Mouse (Mus musculus): ENCODE results near the gene Ssbp3. TPM values are rescaled to one million over a fixed set of nuclear protein-coding genes. Genes with fewer than 3 reads are reported as not detected.

Ssbp3 gene
- polyA plus RNA-seq, 1 experiment: 36.4 TPM

GRCm38 (mm10) chr4:106936041-106936440, 25.5 kb downstream of the Ssbp3 start:
- no peak overlapping the region for H3K4me3 ChIP-seq (ENCODE audit: insufficient read depth, low read depth, low read length)
- no peak overlapping the region for H3K27ac ChIP-seq (replicated peaks; ENCODE audit: low read depth, low read length)
- peaks cover 16% of the 10 kb centered on the region for H3K4me1 ChIP-seq (ENCODE audit: control insufficient read depth, insufficient read depth, insufficient read length, low read length)

DNA sequence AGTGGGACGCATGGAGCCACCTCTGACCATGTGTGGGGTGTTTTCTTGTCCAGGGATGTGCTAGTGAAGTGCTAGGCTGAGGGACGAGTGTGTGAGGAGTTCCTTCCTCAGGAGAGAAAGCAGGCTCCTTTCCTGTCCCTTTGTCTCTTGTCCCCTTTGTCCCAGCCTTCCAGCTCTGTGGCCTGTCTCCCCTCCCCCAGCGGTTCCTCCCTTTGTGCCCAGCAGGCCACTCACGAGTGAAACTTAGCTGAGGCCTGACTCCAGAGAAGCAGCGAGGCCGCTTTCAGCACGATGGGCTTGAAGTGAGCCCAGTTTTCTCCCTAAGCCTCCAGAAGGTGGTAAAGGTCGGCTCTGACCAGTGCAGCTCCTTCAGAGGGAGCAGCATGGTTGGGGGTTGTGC, 26.2 kb downstream of the Ssbp3 start:
- H3K4me1 ChIP-seq (ENCODE audit: control insufficient read depth, insufficient read depth, insufficient read length, low read length): peaks cover 16% of the 10 kb centered on the region
- H3K27ac ChIP-seq (replicated peaks; ENCODE audit: low read depth, low read length): peak overlapping the region; percentile 35; the same call in 1 of the 2 replicates
- H3K4me3 ChIP-seq (ENCODE audit: insufficient read depth, low read depth, low read length): no peak overlapping the region

DNA sequence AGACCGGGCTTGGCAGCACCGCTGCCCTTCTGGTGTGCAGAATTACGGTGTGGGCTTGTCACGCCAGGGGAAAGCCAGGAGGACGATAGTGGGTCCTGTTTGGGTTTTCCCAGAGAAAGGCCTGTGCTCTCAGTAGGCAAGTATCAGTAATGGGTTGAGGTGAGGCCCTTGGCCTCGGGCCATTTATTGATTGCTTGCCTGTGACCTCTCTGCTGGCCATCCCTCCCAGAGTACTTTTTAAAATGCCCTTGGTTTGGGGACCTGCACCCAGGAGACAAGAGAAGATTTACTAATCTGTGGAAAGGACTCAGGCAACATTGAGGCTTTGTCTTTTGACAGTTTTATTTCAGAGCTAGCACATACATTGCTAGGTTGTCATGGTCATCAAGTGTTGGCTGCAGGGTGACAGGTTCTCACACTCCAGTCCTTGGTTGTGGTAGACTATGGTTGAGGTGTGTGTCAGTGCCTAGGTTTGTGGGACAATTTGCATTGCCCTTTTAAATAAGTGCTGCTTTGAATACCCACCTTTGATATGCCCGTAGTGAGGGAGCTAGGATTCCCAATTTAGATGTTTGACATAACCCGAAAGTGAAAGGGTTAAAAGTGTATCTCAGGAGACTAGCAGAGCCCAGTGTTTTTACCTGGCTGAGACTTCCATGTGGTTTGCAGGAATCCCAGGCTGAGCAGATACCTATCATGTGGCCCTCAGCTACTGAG, 28.2 kb downstream of the Ssbp3 start:
- peaks cover 17% of the 10 kb centered on the region for H3K4me1 ChIP-seq (ENCODE audit: control insufficient read depth, insufficient read depth, insufficient read length, low read length)
- no peak overlapping the region for H3K4me3 ChIP-seq (ENCODE audit: insufficient read depth, low read depth, low read length)
- H3K27ac ChIP-seq (replicated peaks; ENCODE audit: low read depth, low read length): no peak overlapping the region

GRCm38 (mm10) chr4:106939223-106939918, 28.9 kb downstream of the Ssbp3 start:
- Histone ChIP-seq H3K4me1 (ENCODE audit: control insufficient read depth, insufficient read depth, insufficient read length, low read length) (peaks cover 17% of the 10 kb centered on the region), H3K27ac (replicated peaks; ENCODE audit: low read depth, low read length) (no peak overlapping the region)

GRCm38 (mm10) chr4:106939919-106940227, 29.4 kb downstream of the Ssbp3 start:
- H3K27ac ChIP-seq (replicated peaks; ENCODE audit: low read depth, low read length): no peak overlapping the region
- no peak overlapping the region for H3K4me3 ChIP-seq (ENCODE audit: insufficient read depth, low read depth, low read length)
- peaks cover 17% of the 10 kb centered on the region for H3K4me1 ChIP-seq (ENCODE audit: control insufficient read depth, insufficient read depth, insufficient read length, low read length)

More at GRCm38 (mm10) chr4:106939223-106939918, 28.9 kb downstream of the Ssbp3 start:
- no peak overlapping the region for H3K4me3 ChIP-seq (ENCODE audit: insufficient read depth, low read depth, low read length)

DNA sequence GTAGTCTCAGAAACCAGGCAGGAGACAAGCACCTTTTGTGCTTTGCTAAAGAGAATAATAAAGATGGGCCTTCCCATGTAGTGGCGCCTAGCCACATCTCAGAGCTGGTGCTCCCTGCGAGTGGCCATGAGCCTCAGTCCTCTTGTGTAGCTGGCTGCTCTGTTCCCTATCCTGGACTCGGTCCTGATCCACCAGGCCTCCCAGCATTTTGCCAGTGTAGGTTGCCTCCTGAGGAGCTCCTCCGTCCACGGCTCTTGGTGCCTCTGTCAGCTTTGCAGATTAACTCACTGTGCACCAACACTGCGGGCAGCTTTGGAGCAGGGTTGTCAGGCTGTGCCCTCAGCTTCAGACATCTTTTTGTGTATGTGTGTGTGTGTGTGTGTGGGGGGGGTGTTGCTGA, 30.4 kb downstream of the Ssbp3 start:
- Histone ChIP-seq H3K4me1 (ENCODE audit: control insufficient read depth, insufficient read depth, insufficient read length, low read length) (peaks cover 18% of the 10 kb centered on the region), H3K4me3 (ENCODE audit: insufficient read depth, low read depth, low read length) (no peak overlapping the region), H3K27ac (replicated peaks; ENCODE audit: low read depth, low read length) (no peak overlapping the region)

- peaks cover 17% of the 10 kb centered on the region for H3K4me1 ChIP-seq (ENCODE audit: control insufficient read depth, insufficient read depth, insufficient read length, low read length)
- H3K4me3 ChIP-seq (ENCODE audit: insufficient read depth, low read depth, low read length): no peak overlapping the region
- no peak overlapping the region for H3K27ac ChIP-seq (replicated peaks; ENCODE audit: low read depth, low read length)
Observed at GRCm38 (mm10) chr4:106941475-106941874, 31.0 kb downstream of the Ssbp3 start.

DNA sequence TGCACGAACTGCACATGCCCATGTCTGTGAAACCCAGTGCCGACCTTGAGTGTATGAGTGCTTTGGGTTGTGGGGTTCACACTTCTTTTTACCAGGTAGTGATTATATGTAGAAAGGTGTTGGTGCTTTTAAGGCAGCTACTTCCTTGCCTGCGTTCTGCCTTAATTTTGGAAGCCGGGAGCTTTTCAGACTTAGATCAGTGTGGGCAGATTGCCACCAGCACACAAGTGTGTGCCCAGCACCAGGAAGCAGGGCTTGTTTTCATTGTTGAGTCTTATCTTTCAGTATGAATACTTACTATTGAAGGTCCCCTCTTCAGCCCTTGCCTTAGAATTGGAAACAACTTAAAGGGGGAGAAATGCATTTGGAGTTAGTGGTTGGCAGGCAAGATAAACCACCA, 32.0 kb downstream of the Ssbp3 start:
- Histone ChIP-seq H3K4me3 (ENCODE audit: insufficient read depth, low read depth, low read length) (no peak overlapping the region), H3K4me1 (ENCODE audit: control insufficient read depth, insufficient read depth, insufficient read length, low read length) (peaks cover 16% of the 10 kb centered on the region), H3K27ac (replicated peaks; ENCODE audit: low read depth, low read length) (no peak overlapping the region)

- H3K27ac ChIP-seq (replicated peaks; ENCODE audit: low read depth, low read length): no peak overlapping the region
- no peak overlapping the region for H3K4me3 ChIP-seq (ENCODE audit: insufficient read depth, low read depth, low read length)
- H3K4me1 ChIP-seq (ENCODE audit: control insufficient read depth, insufficient read depth, insufficient read length, low read length): peaks cover 13% of the 10 kb centered on the region
Observed at GRCm38 (mm10) chr4:106943627-106944026, 33.1 kb downstream of the Ssbp3 start.

- Histone ChIP-seq H3K27ac (replicated peaks; ENCODE audit: low read depth, low read length) (no peak overlapping the region), H3K4me3 (ENCODE audit: insufficient read depth, low read depth, low read length) (no peak overlapping the region), H3K4me1 (ENCODE audit: control insufficient read depth, insufficient read depth, insufficient read length, low read length) (peaks cover 11% of the 10 kb centered on the region)
Observed at GRCm38 (mm10) chr4:106944898-106945297, 34.4 kb downstream of the Ssbp3 start.

DNA sequence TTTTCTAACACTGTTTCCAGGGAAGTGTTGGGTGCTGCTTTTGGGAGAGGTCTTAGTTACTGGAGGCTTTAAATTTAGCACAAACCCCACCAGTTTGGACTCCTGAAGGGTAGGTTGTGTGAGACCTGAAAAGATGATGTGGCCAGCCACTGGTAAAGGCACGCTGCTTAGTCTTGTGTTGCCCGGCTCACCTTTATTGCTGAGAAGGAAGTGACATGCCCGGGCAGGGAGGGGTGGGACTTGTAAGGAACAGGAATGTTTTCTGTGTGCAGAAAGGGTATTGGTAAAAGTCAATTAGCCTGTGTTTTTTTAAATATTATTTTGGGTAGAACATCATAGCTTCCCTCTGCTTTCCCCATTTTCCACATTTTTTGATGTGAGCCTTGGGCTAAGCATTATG, 37.2 kb downstream of the Ssbp3 start:
- peaks cover 10% of the 10 kb centered on the region; the same call in 1 of the 2 replicates for H3K4me1 ChIP-seq (ENCODE audit: control insufficient read depth, insufficient read depth, insufficient read length, low read length)
- no peak overlapping the region for H3K4me3 ChIP-seq (ENCODE audit: insufficient read depth, low read depth, low read length)
- no peak overlapping the region for H3K27ac ChIP-seq (replicated peaks; ENCODE audit: low read depth, low read length)

GRCm38 (mm10) chr4:106948546-106948945, 38.0 kb downstream of the Ssbp3 start:
- Histone ChIP-seq H3K27ac (replicated peaks; ENCODE audit: low read depth, low read length) (no peak overlapping the region), H3K4me1 (ENCODE audit: control insufficient read depth, insufficient read depth, insufficient read length, low read length) (peaks cover 13% of the 10 kb centered on the region; the same call in 1 of the 2 replicates)

DNA sequence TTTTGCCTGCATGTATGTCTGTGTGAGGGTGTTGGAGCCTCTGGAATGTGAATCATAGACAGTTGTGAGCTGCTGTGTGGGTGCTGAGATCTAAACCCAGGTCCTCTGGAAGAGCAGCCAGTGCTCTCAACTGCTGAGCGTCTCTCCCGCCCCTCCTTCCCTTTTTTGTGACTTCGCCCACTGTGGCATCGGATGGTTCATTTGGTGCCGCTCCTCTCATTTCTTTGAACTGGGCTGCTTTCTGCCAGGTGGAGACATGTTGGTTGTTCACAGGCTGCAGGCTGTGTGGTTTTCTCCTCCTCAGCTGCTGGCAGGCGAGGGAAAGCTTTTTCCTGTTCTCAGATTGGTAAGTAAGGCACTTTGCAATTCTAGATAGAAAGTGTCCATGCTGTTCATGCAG, 38.7 kb downstream of the Ssbp3 start:
- no peak overlapping the region for H3K4me3 ChIP-seq (ENCODE audit: insufficient read depth, low read depth, low read length)
- H3K4me1 ChIP-seq (ENCODE audit: control insufficient read depth, insufficient read depth, insufficient read length, low read length): peaks cover 13% of the 10 kb centered on the region; the same call in 1 of the 2 replicates
- no peak overlapping the region for H3K27ac ChIP-seq (replicated peaks; ENCODE audit: low read depth, low read length)

More at GRCm38 (mm10) chr4:106948546-106948945, 38.0 kb downstream of the Ssbp3 start:
- no peak overlapping the region for H3K4me3 ChIP-seq (ENCODE audit: insufficient read depth, low read depth, low read length)

GRCm38 (mm10) chr4:106950801-106951200, 40.3 kb downstream of the Ssbp3 start:
- no peak overlapping the region for H3K4me3 ChIP-seq (ENCODE audit: insufficient read depth, low read depth, low read length)
- peaks cover 9% of the 10 kb centered on the region; the same call in 1 of the 2 replicates for H3K4me1 ChIP-seq (ENCODE audit: control insufficient read depth, insufficient read depth, insufficient read length, low read length)
- H3K27ac ChIP-seq (replicated peaks; ENCODE audit: low read depth, low read length): no peak overlapping the region

GRCm38 (mm10) chr4:106951455-106951854, 41.0 kb downstream of the Ssbp3 start:
- no peak overlapping the region for H3K4me3 ChIP-seq (ENCODE audit: insufficient read depth, low read depth, low read length)
- H3K4me1 ChIP-seq (ENCODE audit: control insufficient read depth, insufficient read depth, insufficient read length, low read length): peaks cover 14% of the 10 kb centered on the region; the same call in 1 of the 2 replicates
- no peak overlapping the region for H3K27ac ChIP-seq (replicated peaks; ENCODE audit: low read depth, low read length)

DNA sequence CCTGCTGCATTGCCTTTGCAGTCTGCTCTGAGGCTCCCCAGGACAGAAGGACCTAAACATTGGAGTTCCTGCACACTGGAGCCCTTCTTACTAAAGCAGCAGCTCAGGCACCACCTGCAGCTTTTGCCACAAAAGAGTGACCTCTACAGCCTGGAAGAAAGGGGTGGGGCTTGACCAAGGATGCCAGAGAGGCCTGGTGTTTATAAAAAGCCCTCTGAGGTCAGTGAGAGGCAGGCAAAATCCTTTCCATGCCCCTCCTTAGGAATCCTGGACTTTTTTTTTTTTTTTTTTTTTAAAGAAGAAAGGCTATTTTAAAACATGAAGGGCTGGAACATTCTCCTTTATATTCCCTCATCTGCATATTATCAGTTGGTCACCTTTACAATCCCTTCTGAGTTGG, 42.7 kb downstream of the Ssbp3 start:
- H3K4me3 ChIP-seq (ENCODE audit: insufficient read depth, low read depth, low read length): no peak overlapping the region
- H3K4me1 ChIP-seq (ENCODE audit: control insufficient read depth, insufficient read depth, insufficient read length, low read length): peaks cover 12% of the 10 kb centered on the region; the same call in 1 of the 2 replicates
- H3K27ac ChIP-seq (replicated peaks; ENCODE audit: low read depth, low read length): no peak overlapping the region
